Mouse (Mus musculus): ENCODE measurements at regions not wholly inside any gene's neighbourhood (a gene's known extent, or its start where the extent isn't known, plus 50 kb on each side); places are given as distances from the start of the nearest gene placed in this dataset.
"Not testable (repeated sequence)": the region's sequence is repeated elsewhere in the genome, so short reads cannot be mapped to it uniquely, and the experiment has no call there.

- Histone ChIP-seq H3K27me3 (ENCODE audit: control insufficient read depth, insufficient read depth, low read length) (no peaks in the 10 kb centered on the region), H3K4me2 (ENCODE audit: low read depth, low read length) (no peak overlapping the region), H3K4me3 (ENCODE audit: low read length) (no peak overlapping the region), H3K27ac (ENCODE audit: low read length) (no peak overlapping the region), H3K4me1 (ENCODE audit: control insufficient read depth, insufficient read depth, low read length) (peaks cover 15% of the 10 kb centered on the region), H3K9me3 (replicated peaks; ENCODE audit: control insufficient read depth, low read length) (no peaks in the 10 kb centered on the region), H3K36me3 (ENCODE audit: control insufficient read depth, insufficient read depth) (no peaks in the 10 kb centered on the region), H3K9ac (ENCODE audit: low read length) (no peak overlapping the region)
- WGBS: 89% methylated on average over 4 of the region's 4 CpGs
- ATAC-seq (replicated peaks; ENCODE audit: extremely low read depth, insufficient read depth, low FRiP score): no peak
Observed at GRCm38 (mm10) chr13:5551131-5551530, 310.2 kb upstream of the Klf6 start.

GRCm38 (mm10) chr13:5553461-5553860 lies 307.8 kb upstream of the Klf6 start:
- Histone ChIP-seq H3K27me3 (ENCODE audit: control insufficient read depth, insufficient read depth, low read length) (no peaks in the 10 kb centered on the region), H3K4me3 (ENCODE audit: low read length) (no peak overlapping the region), H3K9ac (ENCODE audit: low read length) (no peak overlapping the region), H3K4me1 (ENCODE audit: control insufficient read depth, insufficient read depth, low read length) (peaks cover 7% of the 10 kb centered on the region), H3K36me3 (ENCODE audit: control insufficient read depth, insufficient read depth) (no peaks in the 10 kb centered on the region), H3K9me3 (replicated peaks; ENCODE audit: control insufficient read depth, low read length) (no peaks in the 10 kb centered on the region), H3K4me2 (ENCODE audit: low read depth, low read length) (no peak overlapping the region), H3K27ac (ENCODE audit: low read length) (no peak overlapping the region)
- no peak for ATAC-seq (replicated peaks; ENCODE audit: extremely low read depth, insufficient read depth, low FRiP score)

- H3K27me3 ChIP-seq (ENCODE audit: control insufficient read depth, insufficient read depth, low read length): no peaks in the 10 kb centered on the region
- ATAC-seq (replicated peaks; ENCODE audit: extremely low read depth, insufficient read depth, low FRiP score): no peak
- H3K4me3 ChIP-seq (ENCODE audit: low read length): no peak overlapping the region
- no peak overlapping the region for H3K27ac ChIP-seq (ENCODE audit: low read length)
- no peaks in the 10 kb centered on the region for H3K9me3 ChIP-seq (replicated peaks; ENCODE audit: control insufficient read depth, low read length)
- H3K9ac ChIP-seq (ENCODE audit: low read length): no peak overlapping the region
- no peak overlapping the region for H3K4me2 ChIP-seq (ENCODE audit: low read depth, low read length)
- no peaks in the 10 kb centered on the region for H3K36me3 ChIP-seq (ENCODE audit: control insufficient read depth, insufficient read depth)
- peaks cover 7% of the 10 kb centered on the region for H3K4me1 ChIP-seq (ENCODE audit: control insufficient read depth, insufficient read depth, low read length)
Observed at GRCm38 (mm10) chr13:5558095-5558494, 303.2 kb upstream of the Klf6 start.

GRCm38 (mm10) chr13:5566479-5566878 lies 294.8 kb upstream of the Klf6 start:
- 70% methylated on average over 2 of the region's 2 CpGs for WGBS

GRCm38 (mm10) chr13:5566896-5567295 lies 294.4 kb upstream of the Klf6 start:
- Histone ChIP-seq H3K4me3 (ENCODE audit: low read length) (no peak overlapping the region), H3K9me3 (replicated peaks; ENCODE audit: control insufficient read depth, low read length) (no peaks in the 10 kb centered on the region), H3K4me1 (ENCODE audit: control insufficient read depth, insufficient read depth, low read length) (no peaks in the 10 kb centered on the region), H3K27ac (ENCODE audit: low read length) (no peak overlapping the region), H3K27me3 (ENCODE audit: control insufficient read depth, insufficient read depth, low read length) (no peaks in the 10 kb centered on the region), H3K4me2 (ENCODE audit: low read depth, low read length) (no peak overlapping the region), H3K36me3 (ENCODE audit: control insufficient read depth, insufficient read depth) (no peaks in the 10 kb centered on the region), H3K9ac (ENCODE audit: low read length) (no peak overlapping the region)
- no peak for ATAC-seq (replicated peaks; ENCODE audit: extremely low read depth, insufficient read depth, low FRiP score)
- WGBS: 82% methylated on average over 2 of the region's 2 CpGs

More at GRCm38 (mm10) chr13:5566479-5566878, 294.8 kb upstream of the Klf6 start:
- no peaks in the 10 kb centered on the region for H3K4me1 ChIP-seq (ENCODE audit: control insufficient read depth, insufficient read depth, low read length)
- no peak overlapping the region for H3K27ac ChIP-seq (ENCODE audit: low read length)
- H3K9ac ChIP-seq (ENCODE audit: low read length): no peak overlapping the region
- H3K27me3 ChIP-seq (ENCODE audit: control insufficient read depth, insufficient read depth, low read length): no peaks in the 10 kb centered on the region
- no peaks in the 10 kb centered on the region for H3K36me3 ChIP-seq (ENCODE audit: control insufficient read depth, insufficient read depth)
- H3K9me3 ChIP-seq (replicated peaks; ENCODE audit: control insufficient read depth, low read length): no peaks in the 10 kb centered on the region
- no peak overlapping the region for H3K4me2 ChIP-seq (ENCODE audit: low read depth, low read length)
- no peak for ATAC-seq (replicated peaks; ENCODE audit: extremely low read depth, insufficient read depth, low FRiP score)
- H3K4me3 ChIP-seq (ENCODE audit: low read length): no peak overlapping the region

GRCm38 (mm10) chr13:5569579-5569978 lies 291.7 kb upstream of the Klf6 start:
- no peaks in the 10 kb centered on the region for H3K27me3 ChIP-seq (ENCODE audit: control insufficient read depth, insufficient read depth, low read length)
- no peaks in the 10 kb centered on the region for H3K4me1 ChIP-seq (ENCODE audit: control insufficient read depth, insufficient read depth, low read length)
- no peak overlapping the region for H3K4me3 ChIP-seq (ENCODE audit: low read length)
- no peaks in the 10 kb centered on the region for H3K36me3 ChIP-seq (ENCODE audit: control insufficient read depth, insufficient read depth)
- ATAC-seq (replicated peaks; ENCODE audit: extremely low read depth, insufficient read depth, low FRiP score): no peak
- no peak overlapping the region for H3K9ac ChIP-seq (ENCODE audit: low read length)
- 91% methylated on average over 1 of the region's 1 CpGs for WGBS
- H3K4me2 ChIP-seq (ENCODE audit: low read depth, low read length): no peak overlapping the region
- no peaks in the 10 kb centered on the region for H3K9me3 ChIP-seq (replicated peaks; ENCODE audit: control insufficient read depth, low read length)
- no peak overlapping the region for H3K27ac ChIP-seq (ENCODE audit: low read length)

- Histone ChIP-seq H3K4me1 (ENCODE audit: control insufficient read depth, insufficient read depth, low read length) (no peaks in the 10 kb centered on the region), H3K4me3 (ENCODE audit: low read length) (no peak overlapping the region), H3K9ac (ENCODE audit: low read length) (no peak overlapping the region), H3K27ac (ENCODE audit: low read length) (no peak overlapping the region), H3K27me3 (ENCODE audit: control insufficient read depth, insufficient read depth, low read length) (no peaks in the 10 kb centered on the region), H3K4me2 (ENCODE audit: low read depth, low read length) (no peak overlapping the region), H3K9me3 (replicated peaks; ENCODE audit: control insufficient read depth, low read length) (no peaks in the 10 kb centered on the region), H3K36me3 (ENCODE audit: control insufficient read depth, insufficient read depth) (no peaks in the 10 kb centered on the region)
- no peak for ATAC-seq (replicated peaks; ENCODE audit: extremely low read depth, insufficient read depth, low FRiP score)
- WGBS: 82% methylated on average over 2 of the region's 2 CpGs
Observed at GRCm38 (mm10) chr13:5570386-5570785, 290.9 kb upstream of the Klf6 start.

DNA sequence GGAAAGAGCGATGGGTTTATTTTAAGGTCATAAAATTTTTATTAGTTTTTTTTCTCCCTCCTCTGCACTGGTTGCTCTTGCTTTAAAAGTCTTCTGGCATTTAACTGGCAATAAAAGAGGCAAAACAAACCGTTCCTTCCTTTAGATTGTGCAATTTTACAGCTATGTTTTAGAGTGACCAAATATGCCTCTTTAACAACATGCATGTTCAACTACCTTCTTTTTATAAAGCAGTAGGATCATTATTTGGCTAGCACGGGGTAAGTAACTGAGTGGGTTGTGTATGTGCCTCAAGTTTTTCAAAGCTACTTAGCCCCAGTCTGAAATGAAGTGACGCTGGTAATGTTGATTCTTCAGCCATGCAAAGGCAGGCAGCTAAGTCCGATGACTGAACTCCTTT lies 284.7 kb upstream of the Klf6 start:
- no peaks in the 10 kb centered on the region for H3K4me1 ChIP-seq (ENCODE audit: control insufficient read depth, insufficient read depth, low read length)

DNA sequence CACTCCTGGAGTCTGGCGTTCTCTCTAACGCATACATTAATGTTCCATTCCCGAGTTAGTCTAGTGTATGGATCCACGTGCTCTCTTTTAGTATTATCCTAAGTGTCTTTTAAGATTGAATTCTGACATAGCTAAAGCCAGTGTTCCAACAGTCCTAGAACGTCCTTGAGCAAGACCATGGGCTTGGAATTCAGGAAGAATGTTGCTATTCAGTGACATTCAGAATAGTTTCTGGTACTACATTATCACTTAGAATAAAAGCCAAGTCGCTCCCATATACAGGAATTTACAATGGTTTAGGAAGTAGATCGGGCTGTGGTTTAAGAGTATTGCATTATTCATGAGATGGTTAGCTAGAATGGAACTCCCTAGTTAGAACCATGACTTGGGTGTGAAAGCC lies 277.6 kb upstream of the Klf6 start:
- WGBS: 85% methylated on average over 7 of the region's 7 CpGs
- not testable (repeated sequence) for H3K9ac ChIP-seq (ENCODE audit: low read length); ATAC-seq (replicated peaks; ENCODE audit: extremely low read depth, insufficient read depth, low FRiP score); H3K9me3 ChIP-seq (replicated peaks; ENCODE audit: control insufficient read depth, low read length); H3K4me1 ChIP-seq (ENCODE audit: control insufficient read depth, insufficient read depth, low read length); H3K4me2 ChIP-seq (ENCODE audit: low read depth, low read length); H3K27me3 ChIP-seq (ENCODE audit: control insufficient read depth, insufficient read depth, low read length); H3K4me3 ChIP-seq (ENCODE audit: low read length); H3K27ac ChIP-seq (ENCODE audit: low read length); H3K36me3 ChIP-seq (ENCODE audit: control insufficient read depth, insufficient read depth)

More for the DNA sequence above, 284.7 kb upstream of the Klf6 start:
- 71% methylated on average over 5 of the region's 5 CpGs for WGBS
- Histone ChIP-seq H3K9me3 (replicated peaks; ENCODE audit: control insufficient read depth, low read length) (no peaks in the 10 kb centered on the region), H3K27me3 (ENCODE audit: control insufficient read depth, insufficient read depth, low read length) (no peaks in the 10 kb centered on the region), H3K9ac (ENCODE audit: low read length) (no peak overlapping the region), H3K4me2 (ENCODE audit: low read depth, low read length) (no peak overlapping the region), H3K36me3 (ENCODE audit: control insufficient read depth, insufficient read depth) (no peaks in the 10 kb centered on the region), H3K4me3 (ENCODE audit: low read length) (no peak overlapping the region), H3K27ac (ENCODE audit: low read length) (no peak overlapping the region)
- ATAC-seq (replicated peaks; ENCODE audit: extremely low read depth, insufficient read depth, low FRiP score): no peak

GRCm38 (mm10) chr13:5587196-5587595 lies 274.1 kb upstream of the Klf6 start:
- ATAC-seq (replicated peaks; ENCODE audit: extremely low read depth, insufficient read depth, low FRiP score): no peak
- H3K27ac ChIP-seq (ENCODE audit: low read length): no peak overlapping the region
- H3K4me3 ChIP-seq (ENCODE audit: low read length): no peak overlapping the region
- H3K36me3 ChIP-seq (ENCODE audit: control insufficient read depth, insufficient read depth): no peaks in the 10 kb centered on the region
- no peak overlapping the region for H3K9ac ChIP-seq (ENCODE audit: low read length)
- no peaks in the 10 kb centered on the region for H3K27me3 ChIP-seq (ENCODE audit: control insufficient read depth, insufficient read depth, low read length)
- no peaks in the 10 kb centered on the region for H3K9me3 ChIP-seq (replicated peaks; ENCODE audit: control insufficient read depth, low read length)
- no peak overlapping the region for H3K4me2 ChIP-seq (ENCODE audit: low read depth, low read length)
- H3K4me1 ChIP-seq (ENCODE audit: control insufficient read depth, insufficient read depth, low read length): peaks cover 5% of the 10 kb centered on the region

Data from heart, embryonic 16.5 days (tissue).